In the genomic region with DNA sequence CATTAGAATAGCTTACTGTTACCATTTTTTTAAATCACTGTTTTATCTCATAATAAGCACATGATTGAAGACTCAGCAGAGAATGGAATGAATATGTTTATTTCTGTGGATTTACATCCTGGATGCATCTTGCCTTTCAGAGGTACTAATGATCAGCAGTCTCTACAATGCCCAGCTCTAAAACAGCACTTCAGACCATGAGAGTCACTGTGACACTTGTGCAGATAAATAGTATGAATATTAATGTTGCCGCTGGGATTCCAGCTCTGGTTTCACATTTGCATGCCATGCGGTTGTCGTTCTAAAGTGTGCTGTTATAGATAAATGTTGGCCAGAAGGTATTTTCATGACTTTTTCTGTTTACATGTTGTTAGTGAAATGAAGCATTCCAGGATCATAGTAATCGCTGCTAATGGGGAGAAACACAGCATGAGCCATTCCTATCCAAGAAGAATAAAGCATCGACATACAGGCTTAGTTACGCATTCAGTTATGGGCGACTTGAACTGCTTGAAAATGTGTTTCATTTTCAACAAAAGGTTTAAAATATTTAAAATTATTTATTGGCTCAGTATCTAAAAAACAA, we compare ENCODE assay signal across 20 mouse cellular contexts.
A peak's percentile ranks its signal among the peaks of the same experiment; 100 is the strongest.
DNase-seq lines count a peak whose midpoint lies in the region; ATAC-seq lines count a peak whose summit lies in the region.
"Had no signal": no experiment of that assay in that cellular context is flagged by ENCODE, and none has a peak within 500 bp of the region (broad histone marks: within the 10 kb centered on the region; RNA-seq: fewer than 3 reads in every experiment).

No protein-coding gene starts in this region.

- H3K36me3 ChIP-seq in embryonic facial prominence, embryonic 12.5 days, result no peaks in the 10 kb centered on the region
- no peaks in the 10 kb centered on the region for H3K36me3 ChIP-seq in embryonic facial prominence, embryonic 10.5 days (replicated peaks)
- H3K36me3 ChIP-seq in neural tube, embryonic 12.5 days, result no peaks in the 10 kb centered on the region
- no peaks in the 10 kb centered on the region for H3K36me3 ChIP-seq in midbrain, embryonic 14.5 days (ENCODE audit: control insufficient read depth, insufficient read depth, low read length)

- DNase-seq in embryonic facial prominence, embryonic 10.5 days (ENCODE audit: low spot score), result no peak
- no peak for DNase-seq in neural tube, embryonic 10.5 days (ENCODE audit: extremely low spot score, low spot score)
- DNase-seq in midbrain, embryonic 14.5 days, result peak; percentile 71
- DNase-seq in retina, postnatal 1 day, result peak; percentile 69
- no peak for DNase-seq in embryo, embryonic 10 days (ENCODE audit: low spot score)
- no peak for DNase-seq in left cerebral cortex, adult 11 months (ENCODE audit: low spot score)
- DNase-seq: adrenal gland, adult 8-10 months; cerebellum, adult 18-20 months; heart, adult 18-20 months; heart, postnatal 4 days; layer of hippocampus, adult 9-11 months; liver; lung, adult 18-20 months; lung, postnatal 4 days; right cerebral cortex, adult 18-20 months had no signal

- H3K27me3 ChIP-seq in embryonic facial prominence, embryonic 12.5 days, result no peaks in the 10 kb centered on the region
- no peaks in the 10 kb centered on the region for H3K27me3 ChIP-seq in embryonic facial prominence, embryonic 10.5 days (replicated peaks; ENCODE audit: low read depth, poor library complexity, severe bottlenecking)
- H3K27me3 ChIP-seq in neural tube, embryonic 12.5 days (replicated peaks), result no peaks in the 10 kb centered on the region
- H3K27me3 ChIP-seq in midbrain, embryonic 14.5 days (ENCODE audit: control insufficient read depth, insufficient read depth, low read length), result no peaks in the 10 kb centered on the region
- H3K27me3 ChIP-seq: CH12.LX had no signal

- no peak overlapping the region for H3K4me2 ChIP-seq in embryonic facial prominence, embryonic 12.5 days (replicated peaks)
- H3K4me2 ChIP-seq in neural tube, embryonic 12.5 days (replicated peaks), result no peak overlapping the region
- H3K4me2 ChIP-seq in midbrain, embryonic 14.5 days (ENCODE audit: low read length), result peak overlapping the region; percentile 40

- H3K4me3 ChIP-seq in embryonic facial prominence, embryonic 12.5 days, result no peak overlapping the region
- no peak overlapping the region for H3K4me3 ChIP-seq in embryonic facial prominence, embryonic 10.5 days
- no peak overlapping the region for H3K4me3 ChIP-seq in neural tube, embryonic 12.5 days
- H3K4me3 ChIP-seq in midbrain, embryonic 14.5 days (replicated peaks; ENCODE audit: low read depth, low read length), result peak overlapping the region; percentile 19

- H3K4me1 ChIP-seq in embryonic facial prominence, embryonic 12.5 days, result no peaks in the 10 kb centered on the region
- no peaks in the 10 kb centered on the region for H3K4me1 ChIP-seq in embryonic facial prominence, embryonic 10.5 days
- H3K4me1 ChIP-seq in neural tube, embryonic 12.5 days, result no peaks in the 10 kb centered on the region; the same call in 1 of the 2 replicates
- peaks cover 11% of the 10 kb centered on the region for H3K4me1 ChIP-seq in midbrain, embryonic 14.5 days (ENCODE audit: control insufficient read depth, insufficient read depth, low read length)

- no peak overlapping the region for H3K9ac ChIP-seq in embryonic facial prominence, embryonic 12.5 days
- H3K9ac ChIP-seq in neural tube, embryonic 12.5 days, result no peak overlapping the region
- no peak overlapping the region for H3K9ac ChIP-seq in midbrain, embryonic 14.5 days (replicated peaks; ENCODE audit: low read length)

- H3K27ac ChIP-seq in embryonic facial prominence, embryonic 12.5 days, result no peak overlapping the region
- H3K27ac ChIP-seq in embryonic facial prominence, embryonic 10.5 days (replicated peaks), result no peak overlapping the region
- H3K27ac ChIP-seq in neural tube, embryonic 12.5 days, result no peak overlapping the region
- H3K27ac ChIP-seq in midbrain, embryonic 14.5 days (replicated peaks; ENCODE audit: low read depth, low read length), result peak overlapping the region; percentile 9; the same call in 1 of the 2 replicates
- H3K27ac ChIP-seq: kidney, postnatal 0 days had no signal

- 76% methylated on average over 7 of the region's 7 CpGs for WGBS in embryonic facial prominence, embryonic 12.5 days
- 86% methylated on average over 7 of the region's 7 CpGs for WGBS in embryonic facial prominence, embryonic 10.5 days
- 65% methylated on average over 7 of the region's 7 CpGs for WGBS in neural tube, embryonic 12.5 days
- 23% methylated on average over 7 of the region's 7 CpGs for WGBS in midbrain, embryonic 14.5 days

- no peaks in the 10 kb centered on the region for H3K9me3 ChIP-seq in embryonic facial prominence, embryonic 12.5 days
- no peaks in the 10 kb centered on the region for H3K9me3 ChIP-seq in embryonic facial prominence, embryonic 10.5 days
- no peaks in the 10 kb centered on the region for H3K9me3 ChIP-seq in neural tube, embryonic 12.5 days
- no peaks in the 10 kb centered on the region for H3K9me3 ChIP-seq in midbrain, embryonic 14.5 days (ENCODE audit: control insufficient read depth, low read length)

- 0 out of 2 replicates have a peak, but pooled peaks have one; percentile 28 for ATAC-seq in embryonic facial prominence, embryonic 12.5 days (ENCODE audit: insufficient number of reproducible peaks, insufficient read depth, low FRiP score, low TSS enrichment)
- 0 out of 2 replicates have a peak, but pooled peaks have one; percentile 17 for ATAC-seq in neural tube, embryonic 12.5 days (ENCODE audit: low FRiP score, low read depth)
- peak; percentile 62; the same call in 1 of the 2 replicates for ATAC-seq in midbrain, embryonic 14.5 days (ENCODE audit: low FRiP score, low TSS enrichment)
- ATAC-seq: intestine, postnatal 0 days had no signal

Comparison
In these comparisons a context has a peak if more than half of its experiments do, and no peak if none do; other contexts are left out.
1. DNase-seq: peak in midbrain, embryonic 14.5 days (single experiment) and retina, postnatal 1 day (single experiment); none in embryonic facial prominence, embryonic 10.5 days (single experiment), neural tube, embryonic 10.5 days (single experiment), embryo, embryonic 10 days (single experiment) and left cerebral cortex, adult 11 months (single experiment).
2. Peak in every context shown above with its lines, with median percentiles within 50 percentile points of each other: ATAC-seq.